Mouse (Mus musculus) CH12.LX (cell line): ENCODE measurements around the gene Il5. TPM values are rescaled to one million over a fixed set of nuclear protein-coding genes. Genes with fewer than 3 reads are reported as not detected.
A peak's percentile ranks its signal among the peaks of the same experiment; 100 is the strongest.

Experiments used
- DNase-seq: peaks from one replicate; pipeline ENCODE4 v3.0.0-alpha.2; 2013; ENCODE audit errors: extremely low read depth
- H3K27ac ChIP-seq: 2 replicates; pipeline ENCODE4 v1.5.1; 2012; ENCODE audit warnings: low read depth, mild to moderate bottlenecking, control low read depth, moderate library complexity; ENCODE audit not compliant: insufficient read depth
- H3K27me3 ChIP-seq: replicated peaks from 2 replicates; pipeline ENCODE3; 2012; ENCODE audit warnings: inconsistent platforms
- H3K36me3 ChIP-seq, 2 experiments: replicated peaks in 1 of 2; 2 replicates each; pipeline versions ENCODE3 to v1.6.1; 2012; ENCODE audit warnings: inconsistent platforms in 1 of 2, low read length in 1 of 2, mild to moderate bottlenecking in 1 of 2, mixed read lengths in 1 of 2, moderate library complexity in 1 of 2; ENCODE audit not compliant: control insufficient read depth in 1 of 2, insufficient read depth in 1 of 2
- H3K4me1 ChIP-seq, 2 experiments: 2 replicates each; pipeline ENCODE4 v1.6.1; 2012; ENCODE audit warnings: inconsistent platforms in 1 of 2, moderate library complexity in 1 of 2; ENCODE audit not compliant: insufficient read depth in 2 of 2, control insufficient read depth in 1 of 2
- H3K4me2 ChIP-seq: 2 replicates; pipeline ENCODE4 v1.6.1; 2012; ENCODE audit warnings: low read depth, mild to moderate bottlenecking, control low read depth; ENCODE audit not compliant: poor library complexity, insufficient read depth, severe bottlenecking
- H3K4me3 ChIP-seq, 3 experiments: fragments of 150-350 bp in 1 of 3; sonication (generic) in 1 of 3; replicated peaks in 1 of 3; 2 replicates each; pipeline versions ENCODE3 to v1.5.1; 2011 to 2012; ENCODE audit warnings: low read depth in 2 of 3, low read length in 2 of 3, mild to moderate bottlenecking in 2 of 3, moderate library complexity in 2 of 3, control low read depth in 1 of 3, improper control_type of control experiment in 1 of 3, inconsistent platforms in 1 of 3, mixed read lengths in 1 of 3; ENCODE audit not compliant: poor library complexity in 1 of 3
- H3K79me2 ChIP-seq: replicated peaks from 2 replicates; pipeline ENCODE4 v1.6.1; 2012; ENCODE audit warnings: mild to moderate bottlenecking, moderate library complexity; ENCODE audit not compliant: control insufficient read depth, poor library complexity, insufficient read depth, severe bottlenecking; ENCODE audit errors: extremely low read depth
- H3K9ac ChIP-seq: 2 replicates; pipeline ENCODE4 v1.6.1; 2012; ENCODE audit warnings: low read depth, mild to moderate bottlenecking, control low read depth, moderate library complexity; ENCODE audit not compliant: insufficient read depth
- H3K9me3 ChIP-seq: replicated peaks from 2 replicates; pipeline ENCODE3; 2012; ENCODE audit warnings: low read length, inconsistent platforms, mixed read lengths
- ELF1 ChIP-seq: IDR thresholded peaks from 2 replicates; pipeline ENCODE4 v1.6.1; 2014; ENCODE audit warnings: low read depth, mild to moderate bottlenecking, inconsistent platforms, low read length, improper control_type of control experiment
- EP300 ChIP-seq: IDR thresholded peaks from 2 replicates; pipeline ENCODE4 v1.6.1; 2011; ENCODE audit warnings: low read length, improper control_type of control experiment
- GABPA ChIP-seq: IDR thresholded peaks from 2 replicates; pipeline ENCODE4 v1.6.1; 2012; ENCODE audit warnings: low read depth, low read length, improper control_type of control experiment, inconsistent platforms; ENCODE audit not compliant: insufficient replicate concordance
- IRF4 ChIP-seq: IDR thresholded peaks from 2 replicates; pipeline ENCODE4 v1.6.1; 2014; ENCODE audit warnings: low read depth, mild to moderate bottlenecking, inconsistent platforms, low read length, improper control_type of control experiment
- MAZ ChIP-seq: IDR thresholded peaks from 2 replicates; pipeline ENCODE4 v1.6.1; 2012; ENCODE audit warnings: low read depth, mild to moderate bottlenecking, inconsistent platforms, low read length, improper control_type of control experiment, moderate library complexity
- RAD21 ChIP-seq: IDR thresholded peaks from 2 replicates; pipeline ENCODE4 v1.6.1; 2011; ENCODE audit warnings: low read depth, mild to moderate bottlenecking, low read length, improper control_type of control experiment, moderate library complexity
- TBP ChIP-seq: conservative IDR thresholded peaks from 2 replicates; pipeline ENCODE4 v1.6.1; 2011; ENCODE audit warnings: low read depth, low read length, improper control_type of control experiment
- TCF12 ChIP-seq: IDR thresholded peaks from 2 replicates; pipeline ENCODE4 v1.6.1; 2014; ENCODE audit warnings: low read depth, mild to moderate bottlenecking, inconsistent platforms, low read length, improper control_type of control experiment
- ZNF384 ChIP-seq: IDR thresholded peaks from 2 replicates; pipeline ENCODE4 v1.6.1; 2012; ENCODE audit warnings: low read depth, low read length, improper control_type of control experiment, inconsistent platforms
- dilution Hi-C: fragments of 300-500 bp; cut with MboI; formaldehyde crosslinking; loops from 2 replicates; pipeline ENCODE4 v1.14.3; 2020; ENCODE audit warnings: low sequenced_read_pairs; ENCODE audit not compliant: extremely low pct_unique_long_range_greater_than_20kb, extremely low pct_ligation_motif_present
- in situ Hi-C: fragments of 300-500 bp; cut with MboI; formaldehyde crosslinking; loops from 3 replicates; pipeline ENCODE4 v1.14.3; 2019; ENCODE audit warnings: low sequenced_read_pairs, low pct_ligation_motif_present, low pct_unique_long_range_greater_than_20kb, mixed read lengths
- polyA plus RNA-seq: library from polyadenylated mRNA; unstranded; fragments of >175 nt; gene quantifications from 2 replicates; pipeline ENCODE4 v1.2.1, GENCODE M21; 2012; ENCODE audit warnings: low read depth; ENCODE audit not compliant: insufficient read length
- total RNA-seq, 2 experiments: library from RNA; depleted of rRNA; stranded (reverse); fragments of 300-350 nt in 1 of 2; fragments of >200 nt in 1 of 2; gene quantifications; 2 replicates each; pipeline ENCODE4 v1.2.3; 2012 to 2014

Il5 gene
- total and polyA plus RNA-seq, 3 experiments: not detected

GRCm38 (mm10) chr11:53759545-53760406 is 39.2 kb downstream of the Il5 start:
- Histone ChIP-seq H3K4me2 (no peak overlapping the region), H3K9me3 (no peaks in the 10 kb centered on the region), H3K4me1 (peaks cover 27 to 68% of the 10 kb centered on the region in 2 experiments), H3K27ac (peak overlapping the region; percentile 5), H3K27me3 (peaks cover 7% of the 10 kb centered on the region), H3K36me3 (no peaks in the 10 kb centered on the region), H3K9ac (no peak overlapping the region), H3K4me3 (no peak overlapping the region), H3K79me2 (no peaks in the 10 kb centered on the region)
- DNase-seq: no peak
- in situ Hi-C loops (loop anchor here (5.0 kb wide), 2 partner anchors 38 to 83 kb away; no protein-coding TSS in a partner anchor), dilution Hi-C loops (no loop called here)
- TF ChIP-seq IRF4 (0 out of 2 replicates have a peak, but pooled peaks have one; percentile 37), EP300 (peak; percentile 70), TCF12 (0 out of 2 replicates have a peak, but pooled peaks have one; percentile 27), ELF1 (no peak)

GRCm38 (mm10) chr11:53761284-53761683 is 40.7 kb downstream of the Il5 start:
- Histone ChIP-seq H3K9me3 (no peaks in the 10 kb centered on the region), H3K79me2 (no peaks in the 10 kb centered on the region), H3K9ac (no peak overlapping the region), H3K4me3 (no peak overlapping the region), H3K27me3 (peaks cover 7% of the 10 kb centered on the region), H3K4me1 (peaks cover 28 to 72% of the 10 kb centered on the region in 2 experiments), H3K4me2 (no peak overlapping the region), H3K36me3 (no peaks in the 10 kb centered on the region), H3K27ac (no peak overlapping the region)
- TF ChIP-seq GABPA: no peak
- dilution Hi-C loops: no loop called here
- in situ Hi-C loops: loop anchor here (5.0 kb wide), 2 partner anchors 36 to 81 kb away; no protein-coding TSS in a partner anchor
- no peak for DNase-seq

DNA sequence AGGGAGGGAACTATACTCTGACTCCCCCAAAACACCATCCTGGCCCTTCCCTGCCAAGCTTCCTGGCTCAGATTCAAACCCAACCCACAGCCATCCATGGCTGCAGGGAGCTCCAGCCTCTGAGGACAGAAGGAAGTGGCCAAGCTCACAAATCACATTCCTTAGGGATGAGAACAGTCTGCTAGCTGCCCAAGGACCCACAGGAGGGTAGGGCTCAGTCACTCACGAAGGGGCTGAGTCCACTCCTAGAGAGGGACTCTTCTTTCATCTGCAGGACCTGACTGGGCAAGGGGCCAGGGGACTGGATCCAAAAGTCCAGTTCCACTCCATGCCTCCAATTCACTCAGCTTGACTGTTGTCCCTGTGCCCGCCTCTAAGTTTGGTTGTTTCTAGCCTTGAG is 41.2 kb downstream of the Il5 start:
- Histone ChIP-seq H3K27ac (no peak overlapping the region), H3K79me2 (no peaks in the 10 kb centered on the region), H3K36me3 (no peaks in the 10 kb centered on the region), H3K4me3 (no peak overlapping the region), H3K4me1 (peaks cover 28 to 76% of the 10 kb centered on the region in 2 experiments), H3K4me2 (no peak overlapping the region)
- dilution Hi-C loops: no loop called here
- DNase-seq: no peak
- in situ Hi-C loops: loop anchor here (5.0 kb wide), 2 partner anchors 35 to 80 kb away; no protein-coding TSS in a partner anchor
- TF ChIP-seq IRF4 (no peak), ZNF384 (no peak), MAZ (no peak), RAD21 (no peak), TBP (no peak)
- TF ChIP-seq, all 38 proteins: peak for 0
- Histone ChIP-seq H3K9me3 (no peaks in the 10 kb centered on the region), H3K27me3 (peaks cover 7% of the 10 kb centered on the region), H3K9ac (no peak overlapping the region)
